Mouse (Mus musculus) forebrain, embryonic 16.5 days (tissue): ENCODE results near the gene Jazf1. TPM values are rescaled to one million over a fixed set of nuclear protein-coding genes. Genes with fewer than 3 reads are reported as not detected.

Source experiments
- ATAC-seq: fragments of 200-750 bp; cut with Nextera tagmentation; 2 replicates; pipeline ENCODE4 v1.8.0; 2017; ENCODE audit warnings: mild to moderate bottlenecking, moderate library complexity
- H3K27ac ChIP-seq: fragments of 300-500 bp; sonication (generic); 2 replicates; pipeline ENCODE4 v1.5.1; 2014; ENCODE audit warnings: low read length, control low read depth
- H3K27me3 ChIP-seq: fragments of 300-500 bp; sonication (generic); replicated peaks from 2 replicates; pipeline ENCODE4 v1.6.1; 2014; ENCODE audit warnings: low read length; ENCODE audit not compliant: control insufficient read depth, insufficient read depth
- H3K36me3 ChIP-seq: fragments of 300-500 bp; sonication (generic); 2 replicates; pipeline ENCODE4 v1.6.1; 2014; ENCODE audit not compliant: control insufficient read depth, insufficient read depth
- H3K4me1 ChIP-seq: fragments of 300-500 bp; sonication (generic); replicated peaks from 2 replicates; pipeline ENCODE4 v1.6.1; 2014; ENCODE audit warnings: low read length; ENCODE audit not compliant: control insufficient read depth, insufficient read depth
- H3K4me2 ChIP-seq: fragments of 300-500 bp; sonication (generic); 2 replicates; pipeline ENCODE4 v1.6.1; 2014; ENCODE audit warnings: mild to moderate bottlenecking, low read length, control low read depth
- H3K4me3 ChIP-seq: fragments of 300-500 bp; sonication (generic); replicated peaks from 2 replicates; pipeline ENCODE4 v1.5.1; 2014; ENCODE audit warnings: mild to moderate bottlenecking, low read length, control low read depth
- H3K9ac ChIP-seq: fragments of 300-500 bp; sonication (generic); replicated peaks from 2 replicates; pipeline ENCODE4 v1.6.1; 2014; ENCODE audit warnings: low read depth, low read length, control low read depth
- H3K9me3 ChIP-seq: fragments of 300-500 bp; sonication (generic); 2 replicates; pipeline ENCODE4 v1.6.1; 2016; ENCODE audit warnings: low read length; ENCODE audit not compliant: control insufficient read depth
- WGBS: fragments of 180-500 bp; shearing (Covaris S2); extraction: QIAGEN DNeasy Blood & Tissue Kit; methylation state at CpG from one replicate; pipeline ENCODE4 v1.1.7; 2014; 5-methylcytosine and 5-hydroxymethylcytosine counted together
- polyA plus RNA-seq: library from polyadenylated mRNA; unstranded; fragments of >200 nt; fragmentation: Nextera tagmentation; extraction: Ambion mirVana; gene quantifications from 2 replicates; pipeline ENCODE4 v1.2.1, GENCODE M21; 2015

Jazf1 gene
- polyA plus RNA-seq, 1 experiment from 2014 or later = 37.0 TPM

DNA sequence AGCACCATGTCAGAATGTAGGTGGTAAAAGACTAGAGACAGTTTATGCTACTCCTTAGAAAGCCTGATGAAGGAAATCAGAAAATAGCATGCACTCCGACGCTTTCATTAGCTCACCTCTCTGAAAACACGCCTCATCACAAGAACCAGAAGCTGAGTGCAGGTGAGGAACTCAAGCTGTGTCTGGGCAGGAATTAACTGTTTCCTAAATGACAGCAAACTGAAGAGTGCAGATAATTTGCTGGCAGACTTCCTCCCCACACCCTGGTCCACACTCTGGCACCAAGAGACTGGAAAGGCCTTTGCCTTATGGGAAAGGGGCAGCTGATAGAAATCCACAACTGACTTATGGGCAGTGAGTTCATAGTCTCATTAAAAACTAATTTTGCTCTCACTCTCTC, 175.5 kb downstream of the Jazf1 start:
- H3K27ac ChIP-seq = no peak overlapping the region
- no peak for ATAC-seq
- H3K9me3 ChIP-seq = no peaks in the 10 kb centered on the region
- no peak overlapping the region for H3K4me3 ChIP-seq
- H3K4me2 ChIP-seq = no peak overlapping the region
- H3K36me3 ChIP-seq = no peaks in the 10 kb centered on the region
- WGBS = 61% methylated on average over 3 of the region's 3 CpGs
- H3K27me3 ChIP-seq = peaks cover 7% of the 10 kb centered on the region; the same call in 1 of the 2 replicates
- peaks cover 12% of the 10 kb centered on the region for H3K4me1 ChIP-seq
- no peak overlapping the region for H3K9ac ChIP-seq

DNA sequence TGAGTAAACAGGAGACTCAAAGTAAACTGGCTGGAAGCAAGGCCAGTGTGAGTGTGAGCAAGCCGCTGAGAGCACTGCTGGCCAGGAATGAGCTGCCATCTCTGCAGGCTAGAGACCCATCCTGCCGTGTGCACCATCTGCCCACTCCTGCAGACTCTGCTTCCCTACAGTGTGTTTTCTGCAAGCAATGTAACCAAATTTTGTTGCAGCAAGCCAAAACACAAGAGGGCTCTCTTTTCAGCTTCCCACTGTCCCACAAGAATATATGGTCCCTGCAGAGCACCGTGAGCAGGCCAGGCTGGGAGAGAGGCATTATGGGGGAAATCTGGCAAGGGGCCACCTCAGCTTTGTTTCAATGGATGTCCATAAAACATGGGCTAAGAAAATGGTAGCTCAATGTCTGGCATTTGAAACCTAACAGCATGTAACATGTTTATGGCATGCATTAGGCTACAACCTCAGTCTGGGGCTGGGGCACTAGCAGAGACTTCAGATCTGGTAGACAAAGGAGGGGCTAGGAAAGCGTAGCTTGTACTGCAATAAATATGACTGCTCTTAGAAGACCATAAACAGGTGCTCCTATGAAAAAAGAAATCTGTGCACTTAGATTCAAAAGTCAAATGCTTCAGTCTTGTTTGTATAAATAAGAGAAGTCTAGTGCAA, 180.8 kb downstream of the Jazf1 start:
- WGBS = 44% methylated on average over 4 of the region's 4 CpGs
- peak; percentile 54; the same call in 1 of the 2 replicates for ATAC-seq
- Histone ChIP-seq H3K4me3 (no peak overlapping the region), H3K4me2 (no peak overlapping the region), H3K4me1 (peaks cover 5% of the 10 kb centered on the region; the same call in 1 of the 2 replicates), H3K36me3 (no peaks in the 10 kb centered on the region), H3K9me3 (no peaks in the 10 kb centered on the region), H3K27me3 (peaks cover 11% of the 10 kb centered on the region; the same call in 1 of the 2 replicates), H3K27ac (no peak overlapping the region; the same call in 1 of the 2 replicates), H3K9ac (no peak overlapping the region)

DNA sequence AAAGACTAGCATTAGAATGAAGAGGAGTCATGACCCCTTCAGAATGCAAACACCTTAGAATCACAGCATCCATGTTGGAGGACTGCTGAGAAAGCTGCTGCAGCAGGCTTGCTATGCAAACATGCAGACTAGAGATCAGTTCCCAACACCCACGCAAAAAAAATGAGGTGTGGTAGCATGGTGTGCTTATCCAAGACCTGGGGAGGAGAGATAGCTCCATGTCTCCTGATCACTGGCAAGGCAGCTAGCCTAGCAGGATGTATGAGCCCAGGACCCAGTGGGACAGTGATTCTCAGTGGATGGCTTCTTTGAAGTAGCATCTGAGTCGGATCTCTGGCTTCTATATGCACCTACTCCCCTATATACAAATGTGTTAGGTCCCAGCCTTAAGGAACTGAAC, 184.7 kb downstream of the Jazf1 start:
- no peak for ATAC-seq
- WGBS = 62% methylated on average over 2 of the region's 2 CpGs
- Histone ChIP-seq H3K27ac (no peak overlapping the region), H3K4me3 (no peak overlapping the region), H3K4me2 (no peak overlapping the region), H3K9me3 (no peaks in the 10 kb centered on the region), H3K4me1 (peaks cover 5% of the 10 kb centered on the region; the same call in 1 of the 2 replicates), H3K9ac (no peak overlapping the region), H3K27me3 (0 out of 2 replicates have a peak, but pooled peaks cover 4% of the 10 kb centered on the region), H3K36me3 (no peaks in the 10 kb centered on the region)

DNA sequence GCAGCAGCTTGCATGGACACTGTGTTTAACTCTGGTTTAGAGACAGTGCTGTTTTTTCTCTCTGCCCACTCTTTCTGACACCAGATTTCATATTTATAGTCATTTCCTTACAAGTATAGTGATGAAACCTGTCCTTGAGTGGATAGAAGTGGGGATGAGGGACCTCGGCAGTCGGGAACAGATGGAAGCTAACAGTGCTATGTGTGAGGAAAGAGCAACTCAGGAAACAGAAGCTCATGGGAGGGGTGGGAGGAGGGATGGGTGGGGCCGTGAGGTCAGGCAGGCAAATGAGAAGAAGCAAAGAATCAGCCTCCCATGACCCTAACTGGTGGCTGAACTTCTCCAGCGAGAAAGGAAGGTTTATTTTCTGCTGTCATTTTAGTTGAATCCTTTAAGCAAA, 191.3 kb downstream of the Jazf1 start:
- no peaks in the 10 kb centered on the region for H3K36me3 ChIP-seq
- H3K4me2 ChIP-seq = no peak overlapping the region
- no peak for ATAC-seq
- peaks cover 4% of the 10 kb centered on the region; the same call in 1 of the 2 replicates for H3K27me3 ChIP-seq
- no peaks in the 10 kb centered on the region for H3K4me1 ChIP-seq
- WGBS = 49% methylated on average over 4 of the region's 4 CpGs
- no peak overlapping the region for H3K9ac ChIP-seq
- H3K4me3 ChIP-seq = no peak overlapping the region
- H3K27ac ChIP-seq = no peak overlapping the region
- no peaks in the 10 kb centered on the region for H3K9me3 ChIP-seq

DNA sequence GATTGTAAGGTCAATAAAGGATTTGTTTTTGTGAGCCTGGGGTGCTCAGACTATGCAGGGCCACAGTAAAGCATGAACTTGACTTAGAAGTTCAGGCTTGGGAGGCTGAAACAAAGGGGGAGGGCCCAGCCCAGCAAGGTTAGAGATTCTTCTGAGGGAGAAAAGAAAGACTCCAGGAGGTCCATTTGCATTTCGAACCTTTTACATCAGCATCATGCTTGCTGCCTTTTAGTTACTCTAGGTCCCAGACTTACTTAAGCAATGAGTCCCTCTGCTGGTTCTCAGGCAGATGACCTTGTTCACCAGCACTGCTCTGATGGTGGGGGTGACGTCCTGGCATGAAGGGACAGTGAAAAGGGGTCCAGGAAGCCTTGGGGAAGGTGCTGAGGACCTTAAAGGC, 197.1 kb downstream of the Jazf1 start:
- peaks cover 39% of the 10 kb centered on the region for H3K27me3 ChIP-seq
- H3K36me3 ChIP-seq = no peaks in the 10 kb centered on the region
- no peak for ATAC-seq
- no peak overlapping the region for H3K4me2 ChIP-seq
- H3K4me3 ChIP-seq = no peak overlapping the region
- WGBS = 19% methylated on average over 2 of the region's 2 CpGs
- peaks cover 7% of the 10 kb centered on the region for H3K4me1 ChIP-seq
- no peak overlapping the region for H3K27ac ChIP-seq
- H3K9ac ChIP-seq = no peak overlapping the region
- H3K9me3 ChIP-seq = no peaks in the 10 kb centered on the region

DNA sequence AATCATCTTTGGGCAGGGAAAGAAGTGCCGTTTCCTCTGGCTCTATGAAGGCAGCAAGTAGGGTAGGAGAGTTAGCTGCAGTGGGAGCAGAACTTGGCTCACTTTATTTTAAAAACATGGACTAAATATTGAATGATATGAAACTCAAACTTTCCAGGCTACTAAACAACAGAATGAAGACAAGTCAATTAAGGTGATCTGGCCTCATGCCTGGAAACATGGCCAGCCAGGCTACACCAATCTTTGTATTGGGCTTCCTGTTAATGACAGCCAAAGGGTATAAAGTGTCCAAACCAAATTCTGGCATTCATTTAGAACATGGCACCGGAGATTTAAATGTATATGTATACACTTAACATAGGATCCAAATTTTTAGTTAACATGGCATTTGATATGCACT, 199.2 kb downstream of the Jazf1 start:
- Histone ChIP-seq H3K4me1 (peaks cover 7% of the 10 kb centered on the region), H3K9me3 (no peaks in the 10 kb centered on the region), H3K36me3 (no peaks in the 10 kb centered on the region), H3K27ac (no peak overlapping the region), H3K27me3 (peaks cover 54% of the 10 kb centered on the region), H3K9ac (no peak overlapping the region), H3K4me3 (no peak overlapping the region), H3K4me2 (no peak overlapping the region)
- ATAC-seq = no peak
- WGBS = 81% methylated on average over 2 of the region's 2 CpGs

DNA sequence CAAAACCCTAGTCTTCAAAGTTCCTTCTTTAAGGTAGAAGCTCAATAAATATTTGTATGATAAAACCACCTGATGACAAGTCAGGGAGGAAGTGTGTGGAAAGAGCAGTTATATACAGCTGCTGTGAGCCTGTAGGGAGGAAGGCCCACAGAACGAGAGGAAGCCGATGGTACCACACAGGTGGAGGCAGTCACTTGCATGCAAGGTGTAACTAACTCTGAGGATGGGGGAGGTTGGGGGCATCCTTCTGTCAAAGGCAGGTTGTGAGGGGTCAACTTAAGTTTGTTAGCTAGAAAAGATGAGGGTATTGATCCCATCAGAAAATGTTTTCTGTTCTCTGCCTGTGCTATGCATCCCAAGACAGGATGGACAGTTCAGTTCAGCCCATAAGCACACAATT, 200.1 kb downstream of the Jazf1 start:
- Histone ChIP-seq H3K36me3 (no peaks in the 10 kb centered on the region), H3K4me1 (peaks cover 7% of the 10 kb centered on the region), H3K27ac (no peak overlapping the region), H3K4me2 (no peak overlapping the region), H3K9ac (no peak overlapping the region), H3K4me3 (no peak overlapping the region), H3K27me3 (peaks cover 53% of the 10 kb centered on the region), H3K9me3 (no peaks in the 10 kb centered on the region)
- no peak for ATAC-seq
- 87% methylated on average over 2 of the region's 2 CpGs for WGBS

DNA sequence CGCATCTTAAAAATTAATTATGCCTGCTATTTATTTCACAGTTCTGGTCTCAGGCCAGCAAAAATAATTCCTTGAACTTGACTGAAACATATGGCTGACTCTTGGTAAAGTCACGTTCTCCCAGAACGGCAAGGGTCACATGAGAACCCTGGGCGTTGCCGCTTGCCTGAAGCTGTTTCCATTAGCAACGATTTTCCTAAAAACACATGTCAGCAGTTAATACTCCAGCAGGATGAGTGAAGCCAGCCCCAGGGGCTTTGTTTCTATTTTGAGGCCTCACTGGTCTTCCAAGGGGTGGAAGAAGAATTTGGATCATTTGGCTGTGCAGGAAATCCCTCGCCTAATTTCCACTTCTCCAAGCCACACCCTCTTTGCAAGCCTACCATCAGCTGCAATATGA, 206.5 kb downstream of the Jazf1 start:
- no peak overlapping the region for H3K4me2 ChIP-seq
- no peak overlapping the region for H3K9ac ChIP-seq
- peaks cover 47% of the 10 kb centered on the region for H3K27me3 ChIP-seq
- ATAC-seq = no peak
- H3K4me1 ChIP-seq = peaks cover 25% of the 10 kb centered on the region
- H3K36me3 ChIP-seq = no peaks in the 10 kb centered on the region
- WGBS = 45% methylated on average over 7 of the region's 7 CpGs
- H3K4me3 ChIP-seq = no peak overlapping the region
- no peaks in the 10 kb centered on the region for H3K9me3 ChIP-seq
- no peak overlapping the region for H3K27ac ChIP-seq

DNA sequence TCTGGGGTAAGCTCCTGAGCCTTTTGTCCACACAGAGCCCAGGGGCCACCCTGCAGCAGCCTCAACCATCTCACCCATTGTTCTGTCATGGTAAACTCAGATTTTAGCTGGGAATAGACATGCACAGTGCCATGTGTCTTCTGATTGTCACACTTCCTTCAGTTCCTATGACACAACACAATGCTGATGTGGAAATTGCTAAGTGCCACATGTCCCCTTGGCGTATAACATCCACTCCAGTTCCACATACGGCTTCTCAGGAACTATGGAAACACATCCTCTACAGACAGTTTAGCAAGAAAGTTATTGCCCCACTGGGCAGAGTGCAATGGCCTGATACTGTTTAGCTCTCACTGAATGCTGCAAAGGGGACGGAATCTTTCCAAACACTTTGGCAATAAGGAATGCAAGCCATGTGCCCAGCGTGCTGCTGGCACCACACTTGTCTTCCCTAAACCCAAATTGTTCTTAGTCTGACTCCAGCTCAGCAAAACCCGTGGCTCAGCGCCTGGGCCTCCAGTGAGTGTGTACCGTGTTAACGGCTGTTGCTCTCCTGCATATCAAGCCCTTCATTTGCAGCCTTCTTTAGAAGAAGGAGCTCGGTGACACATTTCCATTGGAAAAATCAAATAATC, 207.1 kb downstream of the Jazf1 start:
- Histone ChIP-seq H3K4me2 (no peak overlapping the region), H3K4me1 (peaks cover 25% of the 10 kb centered on the region), H3K9ac (no peak overlapping the region), H3K27me3 (peaks cover 46% of the 10 kb centered on the region), H3K36me3 (no peaks in the 10 kb centered on the region), H3K9me3 (no peaks in the 10 kb centered on the region), H3K4me3 (no peak overlapping the region), H3K27ac (no peak overlapping the region)
- whole genome bisulfite sequencing = 31% methylated on average over 9 of the region's 9 CpGs
- peak; percentile 77 for ATAC-seq
